Mouse (Mus musculus) gastrocnemius, postnatal 4 days (tissue): ENCODE data around the gene Itga2b. TPM values are rescaled to one million over a fixed set of nuclear protein-coding genes. Genes with fewer than 3 reads are reported as not detected.

Source experiments
- microRNA-seq: library from miRNA; unstranded; fragments of <30 nt; microRNA quantifications from one replicate; pipeline ENCODE4 v1.2.0, GENCODE M21; 2021
- total RNA-seq, 2 experiments: library from RNA; stranded (reverse); gene quantifications; 2 replicates each; pipeline ENCODE4 v1.2.3; 2021

Itga2b gene
- total RNA-seq, 2 experiments from 2014 or later, result 3.2 to 4.7 TPM

Small RNA genes lying within 50 kb of the gene (microRNA-seq; reads per million reads assigned to microRNA genes)
- not detected for gene Mir6930

Other genes with a start within 250 kb of the Itga2b start
- 100 to 1,000 TPM; 110 to 112 TPM for gene Hdac5, start 240.0 kb downstream of the Itga2b start, total RNA-seq
- 1 to 10 TPM; 2.3 to 2.6 TPM for gene BC030867, start 221.2 kb downstream of the Itga2b start, total RNA-seq
- 10 to 100 TPM; 25.7 to 31.1 TPM for gene Asb16, start 201.4 kb downstream of the Itga2b start, total RNA-seq
- 10 to 100 TPM; 25.9 to 26.3 TPM for gene Tmub2, start 185.2 kb downstream of the Itga2b start, total RNA-seq
- gene Atxn7l3, start 173.5 kb downstream of the Itga2b start, total RNA-seq, result 10 to 100 TPM; 40.3 to 40.9 TPM
- 10 to 100 TPM; 85.8 to 98.3 TPM for gene Ubtf, start 150.4 kb downstream of the Itga2b start, total RNA-seq
- gene Slc4a1, start 103.9 kb downstream of the Itga2b start, total RNA-seq, result 1 to 10 TPM; 2.5 to 7.2 TPM
- gene Rundc3a, start 76.7 kb downstream of the Itga2b start, total RNA-seq, result 1 to 10 TPM; 1.3 to 1.4 TPM
- 10 to 100 TPM; 54.5 to 66.3 TPM for gene Slc25a39, start 62.2 kb downstream of the Itga2b start, total RNA-seq
- 100 to 1,000 TPM; 129 to 130 TPM for gene Grn, start 39.8 kb downstream of the Itga2b start, total RNA-seq
- gene Fam171a2, start 22.4 kb downstream of the Itga2b start, total RNA-seq, result 10 to 100 TPM; 27.4 to 43.6 TPM
- gene Gpatch8, start 86.3 kb upstream of the Itga2b start, total RNA-seq, result 10 to 100 TPM; 39.5 to 45.7 TPM
- gene Gm11627, start 109.3 kb upstream of the Itga2b start, total RNA-seq, result 1 to 10 TPM; 2.1 to 2.8 TPM
- 10 to 100 TPM; 23.0 to 24.4 TPM for gene Fzd2, start 134.3 kb upstream of the Itga2b start, total RNA-seq
- under 1 TPM; 0.10 to 0.18 TPM for gene Meioc, start 193.6 kb upstream of the Itga2b start, total RNA-seq
- 10 to 100 TPM; 75.7 to 84.0 TPM for gene Ccdc43, start 227.7 kb upstream of the Itga2b start, total RNA-seq